Mouse (Mus musculus): ENCODE data around the gene Wdr19.

Gene Wdr19

DNA sequence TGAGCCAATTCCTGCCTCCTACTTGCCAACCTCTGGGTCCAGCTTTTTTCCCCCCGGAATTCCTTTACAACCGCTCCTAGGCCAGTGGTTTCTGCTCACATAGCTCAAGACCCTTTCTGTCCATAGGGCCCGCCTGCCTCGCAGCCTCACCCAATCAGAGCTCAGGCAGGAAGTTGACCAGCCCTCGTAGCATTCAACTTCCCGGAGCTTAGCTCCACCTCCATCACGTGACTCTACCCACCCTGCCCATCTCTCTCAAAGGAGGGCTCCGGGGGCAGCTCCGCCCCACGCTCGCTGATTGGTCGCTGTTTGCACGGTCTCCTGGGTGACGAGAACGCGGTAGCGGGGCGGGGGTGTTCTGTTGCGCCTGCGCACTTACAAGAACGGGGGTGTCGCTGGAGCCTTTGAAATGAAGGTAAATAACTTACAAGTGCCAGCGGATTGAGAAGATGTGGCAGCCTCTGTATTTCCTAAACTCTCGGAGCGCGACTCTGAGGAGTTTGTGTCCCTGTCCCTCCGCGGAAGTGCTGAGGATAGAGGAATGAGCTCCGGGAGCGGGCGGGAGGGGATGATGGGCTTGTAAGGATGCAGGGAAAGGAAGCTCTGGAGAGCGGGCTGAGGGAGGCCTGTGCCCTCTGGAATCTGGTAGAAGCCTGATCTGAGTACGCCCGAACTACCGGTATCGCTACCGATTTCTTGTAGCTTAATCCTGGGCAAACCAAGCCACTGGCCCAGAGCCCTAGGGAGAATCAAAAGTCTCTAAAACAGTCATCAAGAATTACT is at the start of gene Wdr19:
Gene Wdr19, plus strand, starts transcription at position 351 of the 783 bp plus-strand sequence.
- peak; percentile 97 for DNase-seq

DNA sequence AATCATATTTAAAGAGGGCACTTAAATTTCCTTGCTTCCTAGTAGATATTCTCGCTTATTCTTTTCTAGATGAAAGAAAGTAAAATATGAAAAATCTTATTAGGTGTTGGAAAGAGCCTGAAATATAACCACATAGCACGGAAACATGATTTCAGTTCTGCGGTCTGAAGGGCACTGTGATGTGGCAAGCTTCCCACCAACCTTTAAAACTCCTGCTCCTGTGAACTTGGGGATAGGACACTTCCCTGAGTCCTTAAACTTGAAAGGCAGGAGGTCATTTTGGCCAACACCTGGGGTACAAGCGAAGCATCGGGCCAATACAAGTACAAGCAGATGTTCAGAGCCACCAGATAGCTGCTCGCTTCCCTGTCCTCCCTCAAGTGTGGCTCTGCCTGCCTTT is 49.8 kb upstream of the Wdr19 start:
- no peak for DNase-seq

DNA sequence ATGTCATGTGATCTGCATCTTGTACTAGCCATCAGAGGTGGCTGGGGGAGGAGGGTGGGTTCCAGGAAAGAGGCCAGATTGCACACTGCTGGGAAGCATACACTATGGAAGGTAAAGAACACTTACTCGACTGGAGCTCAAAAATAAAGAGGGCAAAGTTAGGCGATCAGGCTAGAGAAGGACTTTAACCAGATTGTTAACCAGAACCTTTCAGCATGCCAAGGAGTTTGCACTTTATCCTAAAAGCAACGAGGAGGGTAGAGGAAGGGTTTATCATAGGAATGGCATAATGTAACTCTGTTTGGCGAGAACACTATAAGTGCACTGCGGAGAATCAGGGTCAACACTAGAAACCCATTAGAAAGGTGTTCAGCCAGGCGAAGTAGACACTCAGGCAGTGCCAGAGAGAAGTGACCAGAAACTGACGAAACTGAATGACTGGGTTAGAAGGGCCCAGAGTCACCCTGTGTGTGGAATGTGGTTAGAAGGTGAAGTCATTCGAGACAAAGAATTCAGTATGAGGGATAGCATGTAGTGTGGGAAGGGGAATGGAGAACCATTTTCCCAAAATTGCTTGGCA is 49.0 kb upstream of the Wdr19 start:
- DNase-seq: no peak

DNA sequence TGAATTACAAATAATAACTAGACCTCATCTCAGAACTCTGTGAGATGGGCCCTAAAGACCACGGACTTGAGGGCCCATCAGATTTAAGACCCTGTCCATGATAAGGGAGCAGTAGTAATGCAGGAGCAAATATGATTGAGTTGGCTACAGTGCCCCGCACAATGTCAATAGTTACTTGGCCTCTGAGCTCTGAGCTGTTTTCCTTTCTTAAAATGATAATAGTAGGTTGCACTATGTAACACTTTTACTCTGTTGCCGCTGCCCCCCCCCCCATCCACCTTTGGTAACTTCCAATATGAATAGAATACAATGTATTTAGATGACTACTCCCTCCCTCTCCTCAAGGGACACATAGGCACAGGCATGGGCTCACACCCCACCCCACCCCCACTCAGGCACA is 48.2 kb upstream of the Wdr19 start:
- DNase-seq: no peak

DNA sequence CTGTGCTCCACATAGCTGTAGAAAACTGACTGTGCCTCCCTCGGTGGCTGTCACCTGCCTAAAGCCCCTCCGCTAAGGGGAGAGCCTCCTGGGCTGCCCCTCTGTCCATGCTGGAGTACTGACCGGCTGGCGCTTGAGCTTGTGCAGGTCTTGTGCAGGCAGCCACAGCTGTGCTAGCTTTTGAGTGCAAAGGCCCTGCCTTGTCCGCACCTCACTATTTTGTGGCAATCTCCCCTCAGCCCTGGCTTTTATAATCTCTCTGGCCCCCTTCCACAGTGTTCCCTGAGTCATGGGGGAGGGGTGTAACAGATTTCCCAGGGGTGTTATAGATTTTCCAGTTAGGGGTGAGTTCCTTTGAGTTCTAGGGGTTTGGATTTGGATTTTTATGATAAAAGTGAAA is 47.7 kb upstream of the Wdr19 start:
- DNase-seq: no peak

DNA sequence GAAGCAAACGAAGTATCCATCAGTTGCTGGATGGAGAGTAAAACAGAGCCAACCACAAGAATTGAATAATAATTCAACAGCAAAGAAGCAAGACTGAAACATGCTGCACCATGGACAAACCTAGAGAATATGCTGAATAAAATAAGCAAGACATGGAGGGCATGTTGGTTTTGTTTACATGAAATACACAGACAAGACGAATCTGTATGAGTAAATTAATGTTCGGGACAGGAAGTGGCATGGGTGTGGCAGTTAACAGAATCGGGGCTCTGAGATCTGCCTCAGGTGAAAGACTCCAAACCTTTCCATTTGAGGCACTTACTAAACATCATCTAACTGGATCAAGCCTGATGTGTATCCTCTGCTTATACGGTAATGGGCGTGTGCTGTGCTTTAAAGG is 45.2 kb upstream of the Wdr19 start:
- no peak for DNase-seq

DNA sequence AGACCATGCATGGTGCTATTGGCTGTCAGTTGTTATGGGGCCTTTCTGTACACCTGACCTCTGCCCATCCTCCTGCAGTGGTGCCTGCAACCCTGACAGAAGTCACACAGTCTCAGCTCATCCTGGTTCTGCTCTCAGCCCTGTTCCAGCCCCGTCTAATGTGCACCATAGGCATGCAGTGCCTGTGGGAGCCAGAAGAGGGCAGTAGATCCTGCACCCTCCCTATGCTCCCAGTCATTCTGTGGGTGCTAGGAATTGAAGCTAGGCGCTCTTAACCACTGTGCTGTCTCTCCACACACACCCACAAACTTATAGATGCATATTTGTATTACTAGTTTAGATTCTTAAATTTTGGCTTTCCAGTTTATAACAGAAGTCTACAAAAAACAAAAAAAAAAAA is 42.6 kb upstream of the Wdr19 start:
- peak; percentile 44 for DNase-seq

DNA sequence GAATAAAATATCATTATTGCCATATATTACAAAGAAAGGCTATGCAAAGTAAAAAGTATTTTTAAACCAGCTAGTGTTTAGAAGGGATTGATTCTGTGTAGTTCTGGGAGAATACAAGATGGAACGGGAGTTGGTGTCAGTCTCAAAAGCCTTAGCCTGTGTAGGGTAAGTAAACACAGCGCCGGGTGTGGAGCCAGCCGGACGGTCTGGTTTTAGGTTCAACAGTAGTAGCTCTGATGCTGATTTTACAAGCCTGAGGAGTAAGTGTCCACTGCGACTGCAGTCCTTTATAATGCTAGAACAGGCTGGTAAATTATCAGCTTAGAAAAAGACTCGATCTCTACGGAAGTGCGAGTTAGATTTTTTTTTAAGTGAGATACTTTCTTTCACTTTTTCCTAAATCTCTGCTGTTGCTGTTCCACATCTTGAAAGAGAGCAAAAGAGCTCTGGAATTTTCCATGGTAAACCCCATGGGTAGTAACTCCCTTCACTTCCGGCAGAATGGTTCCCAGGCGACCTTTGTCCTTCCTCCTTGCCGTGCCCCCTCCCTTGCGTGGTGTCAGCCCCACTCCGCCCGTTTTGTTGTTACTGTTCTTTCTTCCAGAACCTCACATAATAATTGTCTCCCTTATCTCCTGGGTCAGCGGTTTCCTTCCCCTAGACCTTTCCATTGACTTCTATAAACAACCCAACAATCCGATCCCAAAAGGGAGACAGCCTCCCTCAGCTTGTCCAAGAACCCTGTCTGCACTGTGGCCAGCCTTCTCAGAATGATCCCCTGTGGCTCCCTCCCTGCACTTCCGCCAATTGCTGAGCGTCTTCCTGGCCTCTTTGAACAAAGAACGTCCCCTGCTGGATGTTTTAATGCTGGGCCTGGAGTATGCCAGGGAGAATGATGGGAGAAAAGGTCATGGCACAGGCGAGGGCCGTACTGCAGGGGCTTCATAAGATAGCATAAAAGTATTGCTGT is 41.8 kb upstream of the Wdr19 start:
- peak; percentile 75 for DNase-seq

DNA sequence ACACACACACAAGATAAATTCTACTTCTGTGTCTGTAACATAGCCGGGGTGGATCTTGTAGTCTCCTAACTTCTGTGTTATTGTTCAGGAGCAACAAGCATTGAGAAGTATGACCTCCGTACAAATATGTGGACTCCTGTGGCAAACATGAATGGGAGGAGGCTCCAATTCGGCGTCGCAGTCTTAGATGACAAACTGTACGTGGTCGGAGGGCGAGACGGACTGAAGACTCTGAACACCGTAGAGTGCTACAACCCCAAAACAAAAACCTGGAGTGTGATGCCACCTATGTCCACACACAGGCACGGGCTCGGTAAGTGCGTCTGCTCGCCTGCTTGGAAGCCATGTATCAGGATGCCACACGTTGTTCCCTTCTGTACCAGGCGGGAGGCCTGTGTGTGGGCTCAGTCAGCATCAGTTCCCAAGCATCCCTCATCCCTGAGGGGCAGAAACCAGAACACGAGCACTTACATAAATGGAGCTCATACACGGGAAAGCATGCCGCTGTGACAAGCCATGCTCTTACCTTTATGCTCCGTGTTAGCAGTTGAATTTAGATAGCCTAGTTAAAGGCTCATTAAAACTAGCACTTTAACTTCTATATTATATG is 40.7 kb upstream of the Wdr19 start:
- no peak for DNase-seq

DNA sequence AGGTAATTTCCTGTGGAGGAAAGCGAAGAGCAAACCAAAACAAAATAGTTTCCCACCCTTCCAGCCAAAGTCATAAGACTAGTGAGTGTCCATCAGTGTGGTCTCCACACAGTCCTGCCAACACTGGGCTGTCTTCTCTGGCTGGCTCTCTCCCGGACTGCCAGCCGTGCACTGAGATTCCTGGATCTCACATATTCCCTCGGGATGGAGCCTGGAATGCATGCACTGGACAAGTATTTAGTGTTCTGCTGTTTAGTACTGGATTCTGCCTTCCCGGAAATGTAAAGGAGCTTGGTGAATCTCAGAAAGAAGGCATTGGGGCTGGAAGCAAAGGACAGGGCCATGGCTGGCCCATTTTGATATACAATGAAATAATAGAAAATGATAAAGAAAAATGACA is 36.5 kb upstream of the Wdr19 start:
- DNase-seq: no peak

DNA sequence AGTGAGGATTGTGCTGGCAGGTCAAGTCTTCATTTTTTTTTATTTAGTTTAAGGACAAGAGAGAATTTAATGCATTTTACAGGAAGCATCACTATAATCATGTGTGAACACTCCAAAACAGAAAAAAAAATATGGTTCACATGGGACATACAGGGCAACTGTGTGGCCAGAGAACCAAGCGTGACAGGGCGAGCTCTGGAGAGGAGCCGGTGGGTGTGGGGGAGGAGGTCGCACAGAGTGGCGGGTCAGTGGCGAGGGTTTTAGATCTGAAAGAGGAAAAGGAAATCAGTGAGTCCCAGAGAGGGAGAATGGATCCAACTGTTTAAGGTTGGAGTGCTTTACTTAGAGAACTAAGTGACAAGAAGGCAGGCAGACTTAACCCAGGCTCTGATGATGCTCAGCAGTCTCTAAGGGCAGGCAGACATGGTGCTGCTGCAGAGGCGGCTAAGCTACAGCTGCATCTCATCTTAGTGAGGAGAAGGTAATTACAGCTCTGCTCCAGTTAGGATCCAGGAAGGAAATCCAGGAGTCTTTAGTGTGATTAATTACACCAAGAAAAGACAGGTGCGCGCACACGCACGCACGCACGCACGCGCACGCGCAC is 35.9 kb upstream of the Wdr19 start:
- DNase-seq: no peak

DNA sequence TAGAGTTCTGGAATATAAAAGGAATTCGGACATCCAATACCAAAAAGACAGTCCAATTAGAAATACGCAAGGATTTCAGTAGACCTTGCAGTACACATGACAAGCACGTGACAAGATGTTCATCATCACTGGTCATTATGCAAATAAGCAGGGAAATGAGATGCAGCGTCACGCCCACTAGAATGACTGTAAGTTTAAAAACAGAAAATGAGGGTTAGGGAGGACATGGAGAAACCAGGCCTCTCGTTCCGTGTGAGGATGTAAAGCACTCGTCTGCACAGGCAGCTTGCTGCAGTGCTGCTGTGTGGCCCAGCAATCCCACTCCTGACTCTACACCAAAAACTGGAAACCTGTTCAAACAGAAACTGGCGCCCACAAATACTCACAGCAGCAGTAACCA is 29.3 kb upstream of the Wdr19 start:
- no peak for DNase-seq

DNA sequence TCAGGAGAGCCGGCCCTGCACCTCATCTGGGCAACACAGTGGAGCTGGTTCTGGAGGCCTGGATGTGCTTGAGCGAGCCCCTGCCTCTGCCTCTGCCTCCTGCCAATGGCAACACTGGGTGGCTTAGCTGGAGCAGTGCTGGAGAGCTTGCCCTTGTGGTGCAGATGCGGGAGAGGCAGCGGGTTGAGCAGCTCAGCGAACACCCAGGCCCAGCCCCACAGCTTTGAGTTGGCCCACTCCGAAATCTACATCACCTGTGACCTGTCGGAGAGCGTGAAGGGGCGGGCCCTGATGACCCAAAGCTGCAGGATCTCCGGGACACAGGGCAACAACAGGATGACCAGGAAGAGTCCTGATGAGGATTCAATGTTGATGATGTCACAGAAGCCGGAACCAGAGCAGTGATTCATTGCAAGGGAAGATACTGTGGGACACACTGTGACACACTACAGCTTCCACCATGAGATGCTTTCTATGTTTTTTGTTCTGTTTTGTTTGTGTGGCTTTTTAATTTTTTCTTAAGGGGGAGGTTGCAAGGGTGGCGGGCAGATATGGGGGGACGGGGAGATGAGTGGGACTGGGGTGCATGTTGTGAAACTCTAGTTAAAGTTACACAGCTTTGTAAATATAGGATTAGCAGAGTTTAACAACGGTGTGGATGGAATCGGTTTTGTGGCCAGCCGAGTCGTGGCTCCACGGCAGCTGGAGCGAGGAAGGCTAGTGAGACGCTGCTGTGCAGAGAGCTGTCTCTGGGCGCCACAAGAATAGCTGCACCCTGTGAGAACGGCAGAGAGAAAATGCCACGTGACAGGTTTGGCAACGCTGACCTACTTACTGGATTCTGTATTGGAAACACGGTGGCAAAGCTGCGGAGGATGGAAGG is 24.2 kb upstream of the Wdr19 start:
- peak; percentile 29 for DNase-seq

DNA sequence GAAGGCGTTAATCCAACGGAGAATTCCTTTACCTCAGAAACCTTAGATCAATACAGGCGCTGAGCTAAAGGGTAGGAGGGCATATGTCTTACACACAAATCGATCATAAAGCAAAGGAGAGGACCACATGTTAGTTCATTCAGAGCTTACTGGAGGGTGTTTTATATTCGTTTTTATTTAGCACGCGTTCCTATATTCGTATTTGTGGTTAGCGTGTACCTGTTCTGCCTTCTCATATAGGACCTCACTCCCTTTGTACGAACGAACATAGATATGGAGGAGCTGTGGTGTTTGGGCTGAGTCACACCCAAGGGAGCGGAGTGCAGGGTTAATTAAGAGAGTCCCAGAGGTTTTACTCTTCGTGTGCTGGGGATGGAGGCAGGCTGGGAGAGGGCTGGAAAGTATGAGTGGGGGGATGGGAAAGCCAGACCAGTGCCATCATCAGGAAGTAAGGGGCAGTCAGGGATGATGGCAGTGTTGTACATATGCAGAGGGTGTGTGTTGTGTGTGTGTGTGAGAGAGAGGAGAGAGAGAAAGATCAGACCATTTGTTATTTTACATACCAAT is 23.5 kb upstream of the Wdr19 start:
- no peak for DNase-seq

DNA sequence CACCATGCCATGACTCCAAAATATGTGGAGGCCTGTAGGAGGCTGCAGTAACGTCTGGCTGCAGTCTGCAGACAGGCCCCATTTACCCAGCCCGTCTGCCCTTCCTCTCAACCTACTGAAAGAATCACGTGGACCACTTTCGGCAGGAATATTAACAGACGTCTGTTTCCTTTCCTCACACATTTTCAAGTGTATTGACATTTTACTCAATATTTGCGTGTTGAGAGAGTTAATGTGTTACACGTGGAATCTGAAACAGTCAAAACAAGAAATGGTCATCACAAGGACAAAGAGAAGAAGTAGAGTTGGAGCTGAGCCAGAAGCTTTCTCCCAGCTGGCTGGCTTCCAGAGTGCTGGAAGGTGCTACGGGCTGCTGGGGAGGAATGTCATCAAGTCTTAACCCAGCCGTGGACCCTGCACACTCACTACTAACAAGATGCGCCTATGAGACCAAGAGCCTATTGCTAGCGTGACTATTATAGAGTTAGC is 22.4 kb upstream of the Wdr19 start:
- peak; percentile 61 for DNase-seq

DNA sequence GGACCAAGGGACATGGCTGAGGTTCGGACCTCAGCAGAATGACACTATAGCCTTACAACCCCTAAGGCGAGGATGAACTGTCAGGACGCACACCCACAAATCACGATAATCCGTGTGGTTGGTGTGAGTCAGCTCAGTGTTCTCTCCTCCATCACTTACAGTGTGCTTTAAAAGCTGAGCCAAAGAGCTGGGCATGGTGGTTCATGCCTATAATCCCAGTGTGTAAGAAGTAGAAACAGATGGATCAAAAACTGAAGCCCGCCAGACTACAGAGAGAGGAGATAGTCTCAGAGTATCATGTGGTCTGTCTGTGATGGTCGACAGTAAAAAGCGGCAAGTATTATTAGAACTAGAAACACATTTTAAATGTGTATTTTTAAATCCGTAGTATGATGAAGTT is 21.0 kb upstream of the Wdr19 start:
- no peak for DNase-seq

DNA sequence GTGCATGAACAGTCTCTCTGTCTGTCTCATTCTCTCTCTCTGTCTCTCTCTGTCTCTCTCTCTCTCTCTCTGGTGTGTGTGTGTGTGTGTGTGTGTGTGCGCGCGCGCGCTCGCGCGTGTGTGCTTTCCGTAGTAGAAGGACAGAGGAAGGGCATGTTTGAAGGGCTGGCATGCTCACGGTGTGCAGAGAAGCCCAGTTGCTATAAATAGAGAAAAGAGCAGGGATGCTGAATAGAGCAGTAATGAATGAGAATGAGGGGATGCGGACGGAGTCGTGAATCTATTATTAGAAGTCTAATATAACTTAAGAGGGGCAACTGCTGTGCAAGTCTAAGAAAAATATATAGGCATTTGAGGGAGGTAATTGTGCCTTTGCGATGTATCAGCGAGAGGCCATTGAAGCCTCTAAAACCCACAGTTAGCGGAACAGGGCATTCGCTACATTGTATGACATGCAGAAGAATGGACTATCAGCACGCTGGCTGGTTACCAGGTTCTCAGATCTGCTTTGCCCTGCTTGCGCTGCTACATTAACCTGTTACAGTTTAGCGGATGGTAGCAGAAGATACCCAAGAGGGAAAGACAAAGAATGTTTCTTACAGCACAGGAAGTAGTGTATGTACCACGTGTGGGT is 18.2 kb upstream of the Wdr19 start:
- no peak for DNase-seq

DNA sequence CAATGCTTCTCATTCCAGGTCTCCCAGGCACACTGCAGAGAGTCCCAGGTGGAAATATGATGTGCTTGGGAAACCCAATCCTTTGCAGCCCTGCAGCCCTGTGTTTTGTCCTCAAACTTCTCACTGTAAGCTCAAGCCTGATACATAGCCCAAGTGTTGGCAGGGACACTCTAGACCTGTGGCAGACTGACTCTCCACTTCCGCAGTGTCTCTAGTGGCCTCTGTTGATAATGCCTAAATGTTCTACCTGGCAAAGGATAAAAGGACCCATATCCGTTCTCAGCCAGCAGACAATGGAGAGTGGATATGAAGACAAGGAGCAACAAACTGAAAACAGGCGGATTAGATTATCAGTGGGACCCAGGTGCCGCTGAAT is 17.7 kb upstream of the Wdr19 start:
- no peak for DNase-seq

DNA sequence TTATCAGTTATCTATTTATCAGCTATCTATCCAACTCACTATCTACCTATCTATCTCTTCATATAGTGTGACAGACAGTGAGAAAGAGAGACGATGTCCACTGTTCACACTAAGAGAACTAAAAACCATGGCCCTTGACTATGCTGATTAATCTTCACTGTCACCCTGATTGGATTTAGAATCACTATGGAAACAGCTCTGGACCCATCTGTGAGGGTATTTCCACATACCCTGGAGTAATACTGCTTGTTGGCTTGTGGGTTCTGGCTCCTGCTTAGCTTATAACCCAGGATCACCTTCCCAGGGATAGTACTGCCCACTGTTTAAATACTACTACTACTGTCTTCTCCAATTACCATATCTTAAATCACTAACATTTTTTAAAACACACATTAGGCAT is 17.2 kb upstream of the Wdr19 start:
- DNase-seq: no peak

DNA sequence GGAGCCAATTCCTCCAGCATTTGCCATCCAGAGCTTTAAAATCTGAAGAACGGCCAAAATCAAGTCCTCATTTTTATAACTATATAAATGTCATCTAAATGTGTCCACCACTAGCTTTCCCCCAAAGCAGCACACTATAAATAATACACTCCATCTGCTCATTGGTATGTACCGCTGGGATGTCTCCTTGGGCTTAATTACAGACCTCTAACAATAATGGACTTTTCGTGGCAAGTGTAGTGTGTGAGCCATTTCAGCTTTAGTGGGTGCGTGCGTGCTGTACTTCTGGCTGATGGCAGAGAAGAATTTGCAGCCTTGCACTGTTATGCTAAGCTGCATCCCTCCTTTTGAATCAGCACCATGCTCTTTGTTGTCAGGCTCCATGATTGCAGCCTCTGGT is 7.9 kb upstream of the Wdr19 start:
- DNase-seq: no peak

DNA sequence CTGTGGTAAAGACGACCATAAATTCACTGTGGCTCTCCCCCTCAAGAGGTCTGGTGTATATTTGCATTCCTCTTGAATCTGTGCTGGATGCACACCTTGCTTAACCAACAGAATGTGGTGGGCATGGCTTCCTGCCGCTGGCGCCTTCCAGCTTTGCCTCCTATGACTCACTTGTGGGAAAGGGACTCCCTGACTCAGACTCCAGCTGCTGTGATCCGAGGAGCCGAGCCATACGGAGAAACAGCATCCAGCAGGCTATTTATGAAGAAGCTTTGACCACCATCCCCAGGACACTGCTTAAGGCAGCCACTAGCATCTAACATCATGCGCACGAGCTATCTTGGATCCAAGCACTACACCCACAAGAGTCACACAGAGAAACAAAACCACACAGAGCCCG is 5.1 kb upstream of the Wdr19 start:
- DNase-seq: no peak

All from lung, postnatal 14 days (tissue).